Mouse (Mus musculus) embryo, embryonic 9.5 days (tissue): ENCODE data around the gene Slc26a8.
"Not testable (repeated sequence)": the region's sequence is repeated elsewhere in the genome, so short reads cannot be mapped to it uniquely, and the experiment has no call there.

Experiments used
- DNase-seq: peaks from one replicate; pipeline ENCODE4 v3.0.0-alpha.2; 2017; ENCODE audit errors: extremely low spot score

Gene Slc26a8

GRCm38 (mm10) chr17:28689586-28690283 is at the start of gene Slc26a8:
Slc26a8 (minus strand) TSS chr17:28690233.
- DNase-seq = peak; percentile 39

- no peak for DNase-seq
These were observed 49.2 kb upstream of the Slc26a8 start for GRCm38 (mm10) chr17:28739244-28739643.

GRCm38 (mm10) chr17:28737973-28738372 is 47.9 kb upstream of the Slc26a8 start:
- no peak for DNase-seq

- DNase-seq = no peak
These were observed 46.5 kb upstream of the Slc26a8 start for GRCm38 (mm10) chr17:28736486-28736885.

- no peak for DNase-seq
These were observed 45.5 kb upstream of the Slc26a8 start for GRCm38 (mm10) chr17:28735317-28736105.

- not testable (repeated sequence) for DNase-seq
These were observed 37.5 kb upstream of the Slc26a8 start for GRCm38 (mm10) chr17:28727511-28727910.

- no peak for DNase-seq
These were observed 35.8 kb upstream of the Slc26a8 start, which contains the start of gene AC170998.1 for GRCm38 (mm10) chr17:28725783-28726182. AC170998.1 (plus strand) TSS chr17:28726083.

- DNase-seq = no peak
These were observed 27.5 kb upstream of the Slc26a8 start for GRCm38 (mm10) chr17:28717535-28717934.

GRCm38 (mm10) chr17:28715832-28716548 is 26.0 kb upstream of the Slc26a8 start:
- DNase-seq = no peak

- DNase-seq = no peak
These were observed 24.0 kb upstream of the Slc26a8 start for GRCm38 (mm10) chr17:28714006-28714405.

GRCm38 (mm10) chr17:28712305-28712704 is 22.3 kb upstream of the Slc26a8 start:
- no peak for DNase-seq

- no peak for DNase-seq
These were observed 21.2 kb upstream of the Slc26a8 start for GRCm38 (mm10) chr17:28711237-28711636.

GRCm38 (mm10) chr17:28710291-28710688 is 20.3 kb upstream of the Slc26a8 start:
- DNase-seq = no peak

GRCm38 (mm10) chr17:28709552-28710290 is 19.7 kb upstream of the Slc26a8 start:
- DNase-seq = no peak

GRCm38 (mm10) chr17:28708989-28709388 is 19.0 kb upstream of the Slc26a8 start:
- no peak for DNase-seq

- no peak for DNase-seq
These were observed 17.8 kb upstream of the Slc26a8 start for GRCm38 (mm10) chr17:28707816-28708215.

GRCm38 (mm10) chr17:28707136-28707627 is 17.1 kb upstream of the Slc26a8 start:
- no peak for DNase-seq

GRCm38 (mm10) chr17:28706697-28707096 is 16.7 kb upstream of the Slc26a8 start:
- no peak for DNase-seq

GRCm38 (mm10) chr17:28702646-28703045 is 12.6 kb upstream of the Slc26a8 start:
- DNase-seq = no peak

GRCm38 (mm10) chr17:28701737-28702136 is 11.7 kb upstream of the Slc26a8 start:
- no peak for DNase-seq

- DNase-seq = no peak
These were observed 11.1 kb upstream of the Slc26a8 start for GRCm38 (mm10) chr17:28701171-28701570.
